Mouse (Mus musculus): Measurements from ENCODE around the gene Thra. TPM values are rescaled to one million over a fixed set of nuclear protein-coding genes. Genes with fewer than 3 reads are reported as not detected.

The Thra gene
- polyA plus RNA-seq, 1 experiment from 2014 or later: 177 TPM

DNA sequence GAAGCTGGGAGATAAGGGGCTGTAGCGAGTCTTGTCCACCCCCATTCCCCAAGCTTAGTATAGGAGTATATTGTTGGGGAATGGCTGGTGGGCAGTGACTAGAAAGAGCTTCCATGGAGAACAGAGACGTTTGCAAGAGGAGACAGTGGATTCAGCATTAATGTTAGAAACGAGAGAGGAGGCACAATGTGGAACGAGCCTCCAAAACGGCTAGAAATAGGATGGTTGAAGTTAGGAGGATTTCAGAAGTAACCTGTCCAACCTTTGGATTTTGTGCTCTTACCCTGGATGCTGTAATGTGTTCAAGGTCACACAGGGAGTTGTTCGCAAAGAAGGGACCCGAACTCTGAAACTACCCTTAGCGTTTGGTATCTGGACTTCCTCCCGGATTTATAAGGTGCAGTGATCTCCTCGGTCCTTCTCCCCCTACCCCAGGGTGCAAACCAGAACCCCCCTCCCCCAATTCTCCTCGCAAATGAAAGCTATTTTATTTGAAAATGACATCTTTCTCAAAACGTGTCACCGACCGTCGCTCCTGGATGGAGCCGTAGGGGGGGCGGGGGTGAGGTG is 698 bp downstream of the Thra start:
- WGBS: under 1% methylated on average over 17 of the region's 17 CpGs
- peaks cover 64% of the 10 kb centered on the region for H3K4me1 ChIP-seq (replicated peaks; ENCODE audit: control insufficient read depth, insufficient read depth, low read length)
- H3K4me2 ChIP-seq (ENCODE audit: low read length): peak overlapping the region; percentile 74
- peak overlapping the region; percentile 98 for H3K9ac ChIP-seq (replicated peaks; ENCODE audit: low read depth, low read length)
- no peaks in the 10 kb centered on the region for H3K9me3 ChIP-seq (ENCODE audit: control insufficient read depth, low read length)
- H3K4me3 ChIP-seq (replicated peaks; ENCODE audit: low read length): peak overlapping the region; percentile 93
- peak overlapping the region; percentile 99 for H3K27ac ChIP-seq (ENCODE audit: low read length)
- ATAC-seq: no peak
- H3K27me3 ChIP-seq (replicated peaks; ENCODE audit: control insufficient read depth, insufficient read depth, low read length): no peaks in the 10 kb centered on the region
- H3K36me3 ChIP-seq (ENCODE audit: control insufficient read depth, insufficient read depth): no peaks in the 10 kb centered on the region

- under 1% methylated on average over 59 of the region's 86 CpGs for WGBS
- ATAC-seq: peak; percentile 70
- Histone ChIP-seq H3K4me3 (replicated peaks; ENCODE audit: low read length) (peak overlapping the region; percentile 93), H3K4me1 (replicated peaks; ENCODE audit: control insufficient read depth, insufficient read depth, low read length) (peaks cover 71% of the 10 kb centered on the region), H3K27me3 (replicated peaks; ENCODE audit: control insufficient read depth, insufficient read depth, low read length) (no peaks in the 10 kb centered on the region), H3K4me2 (ENCODE audit: low read length) (peak overlapping the region; percentile 96), H3K9me3 (ENCODE audit: control insufficient read depth, low read length) (no peaks in the 10 kb centered on the region), H3K36me3 (ENCODE audit: control insufficient read depth, insufficient read depth) (no peaks in the 10 kb centered on the region), H3K27ac (ENCODE audit: low read length) (peak overlapping the region; percentile 99), H3K9ac (replicated peaks; ENCODE audit: low read depth, low read length) (peak overlapping the region; percentile 98)
Observed at GRCm38 (mm10) chr11:98741622-98742396, 1.4 kb downstream of the Thra start.

- Histone ChIP-seq H3K9ac (replicated peaks; ENCODE audit: low read depth, low read length) (peak overlapping the region; percentile 98), H3K27ac (ENCODE audit: low read length) (peak overlapping the region; percentile 99), H3K27me3 (replicated peaks; ENCODE audit: control insufficient read depth, insufficient read depth, low read length) (no peaks in the 10 kb centered on the region), H3K36me3 (ENCODE audit: control insufficient read depth, insufficient read depth) (no peaks in the 10 kb centered on the region), H3K4me2 (ENCODE audit: low read length) (peak overlapping the region; percentile 96), H3K4me3 (replicated peaks; ENCODE audit: low read length) (peak overlapping the region; percentile 93), H3K4me1 (replicated peaks; ENCODE audit: control insufficient read depth, insufficient read depth, low read length) (peaks cover 77% of the 10 kb centered on the region), H3K9me3 (ENCODE audit: control insufficient read depth, low read length) (no peaks in the 10 kb centered on the region)
- ATAC-seq: 0 out of 2 replicates have a peak, but pooled peaks have one; percentile 1
- under 1% methylated on average over 21 of the region's 21 CpGs for WGBS
Observed at GRCm38 (mm10) chr11:98742397-98743291, 2.2 kb downstream of the Thra start.

DNA sequence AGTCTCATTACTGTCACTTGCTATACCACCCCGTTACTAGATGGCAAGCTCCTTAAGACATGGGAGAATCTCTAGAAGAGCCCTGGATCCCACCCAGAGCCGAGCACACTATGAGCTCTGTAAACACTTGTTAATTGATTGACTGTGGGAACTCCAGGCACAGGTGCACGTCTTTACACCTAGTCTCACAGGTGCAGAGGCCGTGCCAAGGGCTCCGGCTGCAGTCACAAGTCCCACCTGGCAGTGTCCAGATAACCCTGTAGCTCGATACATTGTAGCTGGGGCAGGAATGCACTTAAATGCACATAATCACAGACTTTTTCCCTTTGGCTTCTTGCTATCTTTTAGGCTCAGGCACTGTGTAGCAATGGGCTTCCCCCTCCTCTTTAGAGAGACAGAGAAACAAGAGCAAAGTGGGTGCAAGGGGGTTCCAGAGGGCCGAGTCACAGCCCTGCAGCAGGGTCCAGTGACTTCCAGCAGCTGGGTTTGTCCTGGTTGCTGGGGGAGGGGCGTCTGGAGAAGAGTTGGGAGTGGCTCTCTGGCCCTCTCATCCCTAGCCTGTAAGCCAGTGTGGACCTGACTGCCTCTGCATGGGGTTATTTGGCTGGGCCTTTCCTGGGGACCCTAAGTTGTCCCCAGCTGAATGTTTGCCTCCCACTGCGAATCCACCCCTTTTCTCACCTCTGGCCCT is 3.4 kb downstream of the Thra start:
- Histone ChIP-seq H3K27me3 (replicated peaks; ENCODE audit: control insufficient read depth, insufficient read depth, low read length) (no peaks in the 10 kb centered on the region), H3K4me3 (replicated peaks; ENCODE audit: low read length) (peak overlapping the region; percentile 93), H3K36me3 (ENCODE audit: control insufficient read depth, insufficient read depth) (no peaks in the 10 kb centered on the region), H3K27ac (ENCODE audit: low read length) (peak overlapping the region; percentile 99), H3K4me2 (ENCODE audit: low read length) (peak overlapping the region; percentile 96), H3K9me3 (ENCODE audit: control insufficient read depth, low read length) (no peaks in the 10 kb centered on the region), H3K9ac (replicated peaks; ENCODE audit: low read depth, low read length) (peak overlapping the region; percentile 98), H3K4me1 (replicated peaks; ENCODE audit: control insufficient read depth, insufficient read depth, low read length) (peaks cover 79% of the 10 kb centered on the region)
- 2% methylated on average over 9 of the region's 9 CpGs for WGBS
- no peak for ATAC-seq

DNA sequence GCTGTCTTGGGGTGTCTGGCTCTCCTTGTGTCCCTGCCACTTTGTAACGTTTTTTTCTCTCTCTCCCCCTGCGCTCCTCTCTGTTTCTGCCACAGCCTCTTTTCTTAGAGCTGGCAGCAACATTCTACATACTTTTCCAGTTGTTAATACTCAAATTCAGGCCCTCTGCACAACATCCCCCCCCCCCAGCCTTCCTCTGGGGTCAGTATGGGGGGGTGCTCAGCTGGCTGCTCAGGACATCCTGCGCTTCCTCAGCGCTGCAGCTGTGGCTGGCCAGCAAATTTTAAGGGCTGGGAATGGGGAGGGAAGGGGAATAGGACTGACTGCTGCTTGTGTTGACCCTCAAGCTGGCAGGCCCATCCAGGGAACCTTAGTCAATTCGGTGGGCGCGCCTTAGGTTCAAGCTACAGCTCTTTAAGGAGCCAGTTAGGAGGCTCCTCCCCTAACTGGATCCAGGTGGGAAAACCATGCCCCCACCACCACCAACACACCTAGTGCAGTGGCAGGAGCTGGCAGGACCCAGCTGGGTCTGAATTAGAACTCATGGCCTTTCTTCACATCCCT is 4.1 kb downstream of the Thra start:
- 35% methylated on average over 7 of the region's 7 CpGs for WGBS
- H3K9me3 ChIP-seq (ENCODE audit: control insufficient read depth, low read length): no peaks in the 10 kb centered on the region
- H3K4me2 ChIP-seq (ENCODE audit: low read length): peak overlapping the region; percentile 96
- ATAC-seq: no peak
- H3K4me3 ChIP-seq (replicated peaks; ENCODE audit: low read length): peak overlapping the region; percentile 93
- peak overlapping the region; percentile 98 for H3K9ac ChIP-seq (replicated peaks; ENCODE audit: low read depth, low read length)
- H3K36me3 ChIP-seq (ENCODE audit: control insufficient read depth, insufficient read depth): no peaks in the 10 kb centered on the region
- H3K27me3 ChIP-seq (replicated peaks; ENCODE audit: control insufficient read depth, insufficient read depth, low read length): no peaks in the 10 kb centered on the region
- H3K27ac ChIP-seq (ENCODE audit: low read length): peak overlapping the region; percentile 99
- peaks cover 81% of the 10 kb centered on the region for H3K4me1 ChIP-seq (replicated peaks; ENCODE audit: control insufficient read depth, insufficient read depth, low read length)

- ATAC-seq: no peak
- H3K4me3 ChIP-seq (replicated peaks; ENCODE audit: low read length): peak overlapping the region; percentile 33
- H3K9ac ChIP-seq (replicated peaks; ENCODE audit: low read depth, low read length): peak overlapping the region; percentile 57
- no peaks in the 10 kb centered on the region for H3K9me3 ChIP-seq (ENCODE audit: control insufficient read depth, low read length)
- peaks cover 82% of the 10 kb centered on the region for H3K4me1 ChIP-seq (replicated peaks; ENCODE audit: control insufficient read depth, insufficient read depth, low read length)
- H3K27me3 ChIP-seq (replicated peaks; ENCODE audit: control insufficient read depth, insufficient read depth, low read length): no peaks in the 10 kb centered on the region
- H3K36me3 ChIP-seq (ENCODE audit: control insufficient read depth, insufficient read depth): no peaks in the 10 kb centered on the region
- peak overlapping the region; percentile 96 for H3K27ac ChIP-seq (ENCODE audit: low read length)
- WGBS: 48% methylated on average over 12 of the region's 12 CpGs
- H3K4me2 ChIP-seq (ENCODE audit: low read length): peak overlapping the region; percentile 96
Observed at GRCm38 (mm10) chr11:98745932-98746853, 5.8 kb downstream of the Thra start.

GRCm38 (mm10) chr11:98746855-98747693 is 6.6 kb downstream of the Thra start:
- Histone ChIP-seq H3K4me2 (ENCODE audit: low read length) (peak overlapping the region; percentile 96), H3K27me3 (replicated peaks; ENCODE audit: control insufficient read depth, insufficient read depth, low read length) (no peaks in the 10 kb centered on the region), H3K4me1 (replicated peaks; ENCODE audit: control insufficient read depth, insufficient read depth, low read length) (peaks cover 91% of the 10 kb centered on the region), H3K27ac (ENCODE audit: low read length) (peak overlapping the region; percentile 96), H3K4me3 (replicated peaks; ENCODE audit: low read length) (peak overlapping the region; percentile 33), H3K9me3 (ENCODE audit: control insufficient read depth, low read length) (no peaks in the 10 kb centered on the region), H3K9ac (replicated peaks; ENCODE audit: low read depth, low read length) (peak overlapping the region; percentile 57), H3K36me3 (ENCODE audit: control insufficient read depth, insufficient read depth) (no peaks in the 10 kb centered on the region)
- ATAC-seq: peak; percentile 81
- 8% methylated on average over 19 of the region's 19 CpGs for WGBS
